ENCODE assay signal across 11 mouse cellular contexts in genomic region chr4:74613032-74613431, GRCm38 (mm10).
DNase-seq lines count a peak whose midpoint lies in the region; ATAC-seq lines count a peak whose summit lies in the region.
"Had no signal": no experiment of that assay in that cellular context is flagged by ENCODE, and none has a peak within 500 bp of the region (broad histone marks: within the 10 kb centered on the region; RNA-seq: fewer than 3 reads in every experiment).

No protein-coding gene starts in this region.

- intact Hi-C loops in gastrocnemius, postnatal 36 days (cut with DNase I): no loop called here

- H3K27ac ChIP-seq in neural tube, embryonic 15.5 days (replicated peaks): no peak overlapping the region
- H3K27ac ChIP-seq: embryonic facial prominence, embryonic 15.5 days; hindbrain, embryonic 12.5 days; limb, embryonic 13.5 days had no signal

- no peak overlapping the region for H3K4me3 ChIP-seq in neural tube, embryonic 15.5 days (replicated peaks)
- H3K4me3 ChIP-seq: embryonic facial prominence, embryonic 15.5 days; hindbrain, embryonic 12.5 days; limb, embryonic 13.5 days; megakaryocyte, embryonic 14.5 days had no signal

- 37% methylated on average over 3 of the region's 3 CpGs for WGBS in neural tube, embryonic 15.5 days

- H3K4me2 ChIP-seq in neural tube, embryonic 15.5 days: no peak overlapping the region
- H3K4me2 ChIP-seq: embryonic facial prominence, embryonic 15.5 days; hindbrain, embryonic 12.5 days; limb, embryonic 13.5 days had no signal

- no peak overlapping the region for H3K9ac ChIP-seq in neural tube, embryonic 15.5 days (replicated peaks)
- H3K9ac ChIP-seq: embryonic facial prominence, embryonic 15.5 days; hindbrain, embryonic 12.5 days; limb, embryonic 13.5 days had no signal

- no peaks in the 10 kb centered on the region for H3K9me3 ChIP-seq in neural tube, embryonic 15.5 days (replicated peaks)
- H3K9me3 ChIP-seq: embryonic facial prominence, embryonic 15.5 days; hindbrain, embryonic 12.5 days; limb, embryonic 13.5 days; megakaryocyte, embryonic 14.5 days had no signal

- no peaks in the 10 kb centered on the region for H3K4me1 ChIP-seq in neural tube, embryonic 15.5 days
- H3K4me1 ChIP-seq: embryonic facial prominence, embryonic 15.5 days; hindbrain, embryonic 12.5 days; limb, embryonic 13.5 days; megakaryocyte, embryonic 14.5 days had no signal

- H3K36me3 ChIP-seq in neural tube, embryonic 15.5 days: no peaks in the 10 kb centered on the region
- H3K36me3 ChIP-seq: embryonic facial prominence, embryonic 15.5 days; hindbrain, embryonic 12.5 days; limb, embryonic 13.5 days had no signal

- no peak for ATAC-seq in neural tube, embryonic 15.5 days (ENCODE audit: low FRiP score)
- no peak for ATAC-seq in inflammation-experienced regulatory T-cells, adult 6 months

- no peaks in the 10 kb centered on the region for H3K27me3 ChIP-seq in neural tube, embryonic 15.5 days (replicated peaks)
- H3K27me3 ChIP-seq: embryonic facial prominence, embryonic 15.5 days; hindbrain, embryonic 12.5 days; limb, embryonic 13.5 days; megakaryocyte, embryonic 14.5 days had no signal

- DNase-seq in neural tube, embryonic 10.5 days (ENCODE audit: extremely low spot score, low spot score): peak; percentile 38
- peak; percentile 32 to 35 for DNase-seq in heart, adult 9 months (ENCODE audit: low spot score in 2 of 2)
- peak; percentile 23 to 45 for DNase-seq in kidney, adult 8-10 months
- DNase-seq in gastrocnemius, postnatal 36 days: no peak
- DNase-seq in lung, adult 18-20 months: no peak

Comparison
In these comparisons a context has a peak if more than half of its experiments do, and no peak if none do; other contexts are left out.
1. DNase-seq: peak in neural tube, embryonic 10.5 days (single experiment), heart, adult 9 months (2 of 2) and kidney, adult 8-10 months (2 of 2); none in gastrocnemius, postnatal 36 days (0 of 2) and lung, adult 18-20 months (0 of 2).